Mouse (Mus musculus) adrenal gland, postnatal 36 days (tissue): ENCODE measurements at regions not wholly inside any gene's neighbourhood (a gene's known extent, or its start where the extent isn't known, plus 50 kb on each side); places are given as distances from the start of the nearest gene placed in this dataset.

Experiments used
- DNase-seq, 2 experiments: peaks; one replicate each; pipeline ENCODE4 v3.0.0; 2021; ENCODE audit warnings: mixed read lengths in 1 of 2

GRCm38 (mm10) chr8:8562268-8562667 is 98.8 kb downstream of the Efnb2 start:
- DNase-seq = no peak

- no peak for DNase-seq
Observed at GRCm38 (mm10) chr8:8558050-8558449, 103.0 kb downstream of the Efnb2 start.

GRCm38 (mm10) chr8:8556152-8556551 is 104.9 kb downstream of the Efnb2 start:
- DNase-seq = no peak

- no peak for DNase-seq
Observed at GRCm38 (mm10) chr8:8554691-8555090, 106.4 kb downstream of the Efnb2 start.

GRCm38 (mm10) chr8:8552779-8553178 is 108.3 kb downstream of the Efnb2 start:
- DNase-seq = no peak

GRCm38 (mm10) chr8:8536626-8537025 is 124.4 kb downstream of the Efnb2 start:
- DNase-seq = no peak

- no peak for DNase-seq
Observed at GRCm38 (mm10) chr8:8534787-8535186, 126.3 kb downstream of the Efnb2 start.

GRCm38 (mm10) chr8:8532907-8533306 is 128.1 kb downstream of the Efnb2 start:
- DNase-seq = peak; percentile 59 to 71

- no peak for DNase-seq
Observed at GRCm38 (mm10) chr8:8530540-8530939, 130.5 kb downstream of the Efnb2 start.

GRCm38 (mm10) chr8:8521532-8521931 is 139.5 kb downstream of the Efnb2 start:
- no peak for DNase-seq

GRCm38 (mm10) chr8:8519772-8520191 is 141.3 kb downstream of the Efnb2 start:
- DNase-seq = no peak

GRCm38 (mm10) chr8:8517599-8517998 is 143.4 kb downstream of the Efnb2 start:
- no peak for DNase-seq

GRCm38 (mm10) chr8:8516272-8516671 is 144.8 kb downstream of the Efnb2 start:
- DNase-seq = no peak

- no peak for DNase-seq
Observed at GRCm38 (mm10) chr8:8499921-8500320, 161.1 kb downstream of the Efnb2 start.

GRCm38 (mm10) chr8:8498753-8499152 is 162.3 kb downstream of the Efnb2 start:
- DNase-seq = no peak

GRCm38 (mm10) chr8:8495472-8495871 is 165.6 kb downstream of the Efnb2 start:
- no peak for DNase-seq

GRCm38 (mm10) chr8:8494281-8494680 is 166.8 kb downstream of the Efnb2 start:
- no peak for DNase-seq

GRCm38 (mm10) chr8:8491908-8492307 is 169.1 kb downstream of the Efnb2 start:
- DNase-seq = no peak

- DNase-seq = no peak
Observed at GRCm38 (mm10) chr8:8489784-8490183, 171.3 kb downstream of the Efnb2 start.

GRCm38 (mm10) chr8:8488695-8489571 is 172.1 kb downstream of the Efnb2 start:
- peak in 1 of 2 experiments; percentile 40 for DNase-seq

- peak; percentile 33 to 38 for DNase-seq
Observed at GRCm38 (mm10) chr8:8488191-8488694, 172.8 kb downstream of the Efnb2 start.

- DNase-seq = peak; percentile 20 to 32
Observed at GRCm38 (mm10) chr8:8487706-8488105, 173.3 kb downstream of the Efnb2 start.

- DNase-seq = no peak
Observed at GRCm38 (mm10) chr8:8486866-8487265, 174.2 kb downstream of the Efnb2 start.

GRCm38 (mm10) chr8:8485252-8485651 is 175.8 kb downstream of the Efnb2 start:
- DNase-seq = no peak
